ENCODE assay signal across 8 mouse cellular contexts in the genomic region with DNA sequence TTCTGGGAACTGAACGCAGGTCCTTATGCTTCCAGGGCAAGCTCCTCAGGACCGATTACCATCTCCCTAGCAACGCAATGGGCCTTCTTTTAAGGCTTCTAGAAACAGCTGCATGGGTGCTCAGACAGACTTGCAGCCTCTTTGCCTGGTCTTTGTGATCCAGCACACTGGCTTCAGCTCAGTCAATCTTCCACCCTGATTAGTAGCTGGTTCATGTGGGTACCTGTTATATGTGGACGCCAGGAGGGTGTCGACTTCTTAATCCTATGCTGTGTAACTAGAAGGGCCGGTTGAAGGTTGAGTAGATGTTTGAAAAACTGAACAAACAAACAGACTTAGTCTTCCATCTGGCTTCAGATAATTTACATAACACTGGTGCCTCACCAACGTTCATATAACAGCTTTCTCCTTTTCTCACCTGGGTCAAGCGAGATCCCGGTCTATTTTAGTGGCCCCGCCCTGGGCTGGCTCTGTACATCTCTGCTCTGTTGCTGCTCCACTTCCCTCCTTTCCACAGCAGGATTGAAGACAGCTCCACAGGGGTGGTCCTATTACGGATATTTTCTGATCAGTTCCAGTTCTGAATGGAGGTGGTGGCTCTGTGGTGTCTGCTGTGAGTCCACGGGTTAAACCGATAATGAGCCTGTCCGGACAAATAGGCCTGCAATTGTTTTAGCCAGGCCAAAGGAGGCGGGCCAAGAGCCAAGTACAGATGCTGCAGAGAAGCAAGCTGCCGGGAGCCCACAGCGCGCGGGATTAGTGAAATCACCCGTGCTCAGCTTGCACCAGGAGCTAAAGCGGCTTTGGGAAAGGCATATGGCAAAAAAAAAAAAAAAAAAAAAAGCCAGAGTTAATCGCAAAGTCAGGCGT.
DNase-seq lines count a peak whose midpoint lies in the region; ATAC-seq lines count a peak whose summit lies in the region.

No protein-coding gene starts in this region.

- no peak overlapping the region for H3K4me3 ChIP-seq in heart, embryonic 12.5 days
- H3K4me3 ChIP-seq in heart, embryonic 10.5 days = no peak overlapping the region
- peak overlapping the region; percentile 6; the same call in 1 of the 2 replicates for H3K4me3 ChIP-seq in forebrain, embryonic 10.5 days
- H3K4me3 ChIP-seq in hindbrain, embryonic 14.5 days (replicated peaks; ENCODE audit: low read length) = no peak overlapping the region
- peak overlapping the region; percentile 1; the same call in 1 of the 2 replicates for H3K4me3 ChIP-seq in midbrain, embryonic 10.5 days

- H3K36me3 ChIP-seq in heart, embryonic 12.5 days = no peaks in the 10 kb centered on the region
- no peaks in the 10 kb centered on the region for H3K36me3 ChIP-seq in heart, embryonic 10.5 days
- no peaks in the 10 kb centered on the region for H3K36me3 ChIP-seq in forebrain, embryonic 10.5 days (replicated peaks)
- H3K36me3 ChIP-seq in hindbrain, embryonic 14.5 days (replicated peaks; ENCODE audit: control insufficient read depth, insufficient read depth) = no peaks in the 10 kb centered on the region
- H3K36me3 ChIP-seq in midbrain, embryonic 10.5 days = no peaks in the 10 kb centered on the region

- WGBS in heart, embryonic 12.5 days = 70% methylated on average over 23 of the region's 23 CpGs
- 67% methylated on average over 23 of the region's 23 CpGs for WGBS in heart, embryonic 10.5 days
- WGBS in forebrain, embryonic 10.5 days = 35% methylated on average over 23 of the region's 23 CpGs
- 31% methylated on average over 23 of the region's 23 CpGs for whole genome bisulfite sequencing in hindbrain, embryonic 14.5 days
- WGBS in midbrain, embryonic 10.5 days = 42% methylated on average over 23 of the region's 23 CpGs

- H3K4me2 ChIP-seq in heart, embryonic 12.5 days = peak overlapping the region; percentile 35
- peak overlapping the region; percentile 22 for H3K4me2 ChIP-seq in hindbrain, embryonic 14.5 days (replicated peaks)

- no peak for DNase-seq in heart, embryonic 10.5 days (ENCODE audit: low spot score)
- DNase-seq in brain, adult 2 months (ENCODE audit: low read depth, low spot score) = peak; percentile 89
- DNase-seq in forebrain, embryonic 10.5 days (ENCODE audit: extremely low spot score, low spot score) = peak; percentile 48
- DNase-seq in hindbrain, embryonic 14.5 days (ENCODE audit: low spot score) = peak; percentile 61
- no peak for DNase-seq in midbrain, embryonic 10.5 days (ENCODE audit: low spot score)
- no peak for DNase-seq in T-cell, adult 2 months (ENCODE audit: low spot score)
- no peak for DNase-seq in spleen, postnatal 10 days (ENCODE audit: low spot score in 2 of 2)

- no peaks in the 10 kb centered on the region for H3K9me3 ChIP-seq in heart, embryonic 12.5 days (replicated peaks)
- H3K9me3 ChIP-seq in heart, embryonic 10.5 days = no peaks in the 10 kb centered on the region
- H3K9me3 ChIP-seq in forebrain, embryonic 10.5 days = no peaks in the 10 kb centered on the region
- H3K9me3 ChIP-seq in hindbrain, embryonic 14.5 days (ENCODE audit: control insufficient read depth, low read length) = no peaks in the 10 kb centered on the region
- H3K9me3 ChIP-seq in midbrain, embryonic 10.5 days (replicated peaks) = no peaks in the 10 kb centered on the region

- no peaks in the 10 kb centered on the region; the same call in 1 of the 2 replicates for H3K27me3 ChIP-seq in heart, embryonic 12.5 days (replicated peaks)
- no peaks in the 10 kb centered on the region for H3K27me3 ChIP-seq in heart, embryonic 10.5 days (ENCODE audit: insufficient read depth, poor library complexity, severe bottlenecking)
- peaks cover 38% of the 10 kb centered on the region for H3K27me3 ChIP-seq in forebrain, embryonic 10.5 days (ENCODE audit: poor library complexity, severe bottlenecking)
- H3K27me3 ChIP-seq in hindbrain, embryonic 14.5 days (ENCODE audit: control insufficient read depth, insufficient read depth, low read length) = no peaks in the 10 kb centered on the region
- H3K27me3 ChIP-seq in midbrain, embryonic 10.5 days (ENCODE audit: low read depth, poor library complexity, severe bottlenecking) = no peaks in the 10 kb centered on the region; the same call in 1 of the 2 replicates

- H3K27ac ChIP-seq in heart, embryonic 12.5 days (ENCODE audit: poor library complexity, severe bottlenecking) = no peak overlapping the region
- no peak overlapping the region for H3K27ac ChIP-seq in heart, embryonic 10.5 days
- H3K27ac ChIP-seq in forebrain, embryonic 10.5 days = peak overlapping the region; percentile 76
- peak overlapping the region; percentile 70 for H3K27ac ChIP-seq in hindbrain, embryonic 14.5 days
- peak overlapping the region; percentile 80 for H3K27ac ChIP-seq in midbrain, embryonic 10.5 days (replicated peaks)

- H3K9ac ChIP-seq in heart, embryonic 12.5 days = no peak overlapping the region
- H3K9ac ChIP-seq in hindbrain, embryonic 14.5 days = peak overlapping the region; percentile 20; the same call in 1 of the 2 replicates

- no peak for ATAC-seq in heart, embryonic 12.5 days (ENCODE audit: insufficient number of reproducible peaks, low FRiP score)
- peak; percentile 78 for ATAC-seq in hindbrain, embryonic 14.5 days (ENCODE audit: low FRiP score)

- H3K4me1 ChIP-seq in heart, embryonic 12.5 days (replicated peaks) = peaks cover 10% of the 10 kb centered on the region
- peaks cover 11% of the 10 kb centered on the region for H3K4me1 ChIP-seq in heart, embryonic 10.5 days
- peaks cover 38% of the 10 kb centered on the region for H3K4me1 ChIP-seq in forebrain, embryonic 10.5 days
- peaks cover 28% of the 10 kb centered on the region for H3K4me1 ChIP-seq in hindbrain, embryonic 14.5 days (replicated peaks; ENCODE audit: control insufficient read depth, insufficient read depth, low read length)
- H3K4me1 ChIP-seq in midbrain, embryonic 10.5 days = peaks cover 38% of the 10 kb centered on the region

Comparison
In these comparisons a context has a peak if more than half of its experiments do, and no peak if none do; other contexts are left out.
1. H3K27ac ChIP-seq: peak in forebrain, embryonic 10.5 days (single experiment), hindbrain, embryonic 14.5 days (single experiment) and midbrain, embryonic 10.5 days (single experiment); none in heart, embryonic 12.5 days (single experiment) and heart, embryonic 10.5 days (single experiment).
2. H3K4me3 ChIP-seq: peak in forebrain, embryonic 10.5 days (single experiment) and midbrain, embryonic 10.5 days (single experiment); none in heart, embryonic 12.5 days (single experiment), heart, embryonic 10.5 days (single experiment) and hindbrain, embryonic 14.5 days (single experiment).
3. DNase-seq: peak in brain, adult 2 months (single experiment), forebrain, embryonic 10.5 days (single experiment) and hindbrain, embryonic 14.5 days (single experiment); none in heart, embryonic 10.5 days (single experiment), midbrain, embryonic 10.5 days (single experiment), T-cell, adult 2 months (single experiment) and spleen, postnatal 10 days (0 of 2).